Mouse (Mus musculus): Measurements from ENCODE around the gene Tmem94.

DNA sequence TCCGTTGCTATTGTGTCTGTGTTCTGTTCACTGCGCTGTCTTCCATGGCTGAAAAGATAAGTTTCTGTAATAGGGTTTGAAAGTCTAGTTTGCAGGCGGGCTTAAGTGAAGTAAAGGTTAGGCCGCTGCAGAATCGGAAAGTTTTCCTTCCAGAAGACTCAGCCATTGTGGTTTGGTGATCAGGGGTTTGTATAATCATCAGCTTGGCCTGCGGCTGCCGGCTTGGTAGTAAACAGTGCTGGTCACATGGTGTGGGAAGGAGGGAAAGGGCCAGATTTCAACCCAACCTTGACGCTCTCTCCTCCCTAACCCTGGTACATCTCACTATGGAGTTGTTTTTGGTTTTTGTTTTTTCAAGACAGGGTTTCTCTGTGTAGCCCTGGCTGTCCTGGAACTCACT lies 1.7 kb downstream of the Tmem94 start:
- TF ChIP-seq CTCF (IDR thresholded peaks at IDR 0.05; ENCODE audit: low read depth, low read length) = no peak
- TF ChIP-seq POLR2A (IDR thresholded peaks at IDR 0.05; ENCODE audit: extremely low read depth, insufficient read depth, low read length) = no peak
